Mouse (Mus musculus): ENCODE results near the gene Olfr1048. TPM values are rescaled to one million over a fixed set of nuclear protein-coding genes. Genes with fewer than 3 reads are reported as not detected.

Olfr1048 gene
- polyA plus RNA-seq, 1 experiment from 2014 or later = not detected

Other genes starting within 250 kb of the Olfr1048 start
- not detected in 2 replicates for gene Olfr1031, start 250.0 kb downstream of the Olfr1048 start, polyA plus RNA-seq (2014; fragmentation: Nextera tagmentation; extraction: Ambion mirVana)
- not detected in 2 replicates for gene Olfr1032, start 234.7 kb downstream of the Olfr1048 start, polyA plus RNA-seq (2014; fragmentation: Nextera tagmentation; extraction: Ambion mirVana)
- 0.22 TPM in 1 of 2 replicates, not detected in the other for gene Olfr1033, start 219.7 kb downstream of the Olfr1048 start, polyA plus RNA-seq (2014; fragmentation: Nextera tagmentation; extraction: Ambion mirVana)
- gene Olfr1034, start 194.4 kb downstream of the Olfr1048 start, polyA plus RNA-seq (2014; fragmentation: Nextera tagmentation; extraction: Ambion mirVana) = not detected in 2 replicates
- not detected in 2 replicates for gene Olfr1036, start 166.3 kb downstream of the Olfr1048 start, polyA plus RNA-seq (2014; fragmentation: Nextera tagmentation; extraction: Ambion mirVana)
- gene Olfr1037, start 152.9 kb downstream of the Olfr1048 start, polyA plus RNA-seq (2014; fragmentation: Nextera tagmentation; extraction: Ambion mirVana) = not detected in 2 replicates
- gene Olfr1039, start 104.4 kb downstream of the Olfr1048 start, polyA plus RNA-seq (2014; fragmentation: Nextera tagmentation; extraction: Ambion mirVana) = not detected in 2 replicates
- gene Olfr1040, start 93.6 kb downstream of the Olfr1048 start, polyA plus RNA-seq (2014; fragmentation: Nextera tagmentation; extraction: Ambion mirVana) = not detected in 2 replicates
- gene Olfr1042, start 78.5 kb downstream of the Olfr1048 start, polyA plus RNA-seq (2014; fragmentation: Nextera tagmentation; extraction: Ambion mirVana) = not detected in 2 replicates
- gene Olfr1043, start 72.8 kb downstream of the Olfr1048 start, polyA plus RNA-seq (2014; fragmentation: Nextera tagmentation; extraction: Ambion mirVana) = not detected in 2 replicates
- gene Olfr1044, start 62.5 kb downstream of the Olfr1048 start, polyA plus RNA-seq (2014; fragmentation: Nextera tagmentation; extraction: Ambion mirVana) = not detected in 2 replicates
- gene Olfr52, start 54.6 kb downstream of the Olfr1048 start, polyA plus RNA-seq (2014; fragmentation: Nextera tagmentation; extraction: Ambion mirVana) = not detected in 2 replicates
- not detected in 2 replicates for gene Olfr1045, start 37.3 kb downstream of the Olfr1048 start, polyA plus RNA-seq (2014; fragmentation: Nextera tagmentation; extraction: Ambion mirVana)
- gene Olfr1046, start 21.0 kb downstream of the Olfr1048 start, polyA plus RNA-seq (2014; fragmentation: Nextera tagmentation; extraction: Ambion mirVana) = not detected in 2 replicates
- gene Olfr1047, start 8.9 kb downstream of the Olfr1048 start, polyA plus RNA-seq (2014; fragmentation: Nextera tagmentation; extraction: Ambion mirVana) = not detected in 2 replicates
- not detected in 2 replicates for gene Olfr1049, start 18.0 kb upstream of the Olfr1048 start, polyA plus RNA-seq (2014; fragmentation: Nextera tagmentation; extraction: Ambion mirVana)
- gene Olfr1051, start 38.8 kb upstream of the Olfr1048 start, polyA plus RNA-seq (2014; fragmentation: Nextera tagmentation; extraction: Ambion mirVana) = not detected in 2 replicates
- not detected in 2 replicates for gene Olfr1052, start 52.2 kb upstream of the Olfr1048 start, polyA plus RNA-seq (2014; fragmentation: Nextera tagmentation; extraction: Ambion mirVana)
- gene Olfr1053, start 75.0 kb upstream of the Olfr1048 start, polyA plus RNA-seq (2014; fragmentation: Nextera tagmentation; extraction: Ambion mirVana) = not detected in 2 replicates
- gene Olfr1054, start 95.1 kb upstream of the Olfr1048 start, polyA plus RNA-seq (2014; fragmentation: Nextera tagmentation; extraction: Ambion mirVana) = not detected in 2 replicates
- not detected in 2 replicates for gene Olfr1055, start 110.0 kb upstream of the Olfr1048 start, polyA plus RNA-seq (2014; fragmentation: Nextera tagmentation; extraction: Ambion mirVana)
- not detected in 2 replicates for gene Olfr1056, start 122.2 kb upstream of the Olfr1048 start, polyA plus RNA-seq (2014; fragmentation: Nextera tagmentation; extraction: Ambion mirVana)
- gene Olfr1057, start 138.1 kb upstream of the Olfr1048 start, polyA plus RNA-seq (2014; fragmentation: Nextera tagmentation; extraction: Ambion mirVana) = not detected in 2 replicates
- gene Olfr1058, start 148.3 kb upstream of the Olfr1048 start, polyA plus RNA-seq (2014; fragmentation: Nextera tagmentation; extraction: Ambion mirVana) = not detected in 2 replicates
- gene Olfr1061, start 173.8 kb upstream of the Olfr1048 start, polyA plus RNA-seq (2014; fragmentation: Nextera tagmentation; extraction: Ambion mirVana) = not detected in 2 replicates
- gene Olfr1062, start 186.5 kb upstream of the Olfr1048 start, polyA plus RNA-seq (2014; fragmentation: Nextera tagmentation; extraction: Ambion mirVana) = not detected in 2 replicates
- not detected in 2 replicates for gene Olfr1065, start 210.3 kb upstream of the Olfr1048 start, polyA plus RNA-seq (2014; fragmentation: Nextera tagmentation; extraction: Ambion mirVana)
- not detected in 2 replicates for gene Olfr1066, start 216.0 kb upstream of the Olfr1048 start, polyA plus RNA-seq (2014; fragmentation: Nextera tagmentation; extraction: Ambion mirVana)
- not detected in 2 replicates for gene Olfr228, start 247.1 kb upstream of the Olfr1048 start, polyA plus RNA-seq (2014; fragmentation: Nextera tagmentation; extraction: Ambion mirVana)

Data from hindbrain, embryonic 14.5 days (tissue).